Mouse (Mus musculus) neural tube, embryonic 10.5 days (tissue): ENCODE measurements at regions not wholly inside any gene's neighbourhood (a gene's known extent, or its start where the extent isn't known, plus 50 kb on each side); places are given as distances from the start of the nearest gene placed in this dataset.
"Not testable (repeated sequence)": the region's sequence is repeated elsewhere in the genome, so short reads cannot be mapped to it uniquely, and the experiment has no call there.

Experiments
- DNase-seq: peaks from one replicate; pipeline ENCODE4 v3.0.0-alpha.2; 2017; ENCODE audit warnings: low spot score; ENCODE audit errors: extremely low spot score

DNA sequence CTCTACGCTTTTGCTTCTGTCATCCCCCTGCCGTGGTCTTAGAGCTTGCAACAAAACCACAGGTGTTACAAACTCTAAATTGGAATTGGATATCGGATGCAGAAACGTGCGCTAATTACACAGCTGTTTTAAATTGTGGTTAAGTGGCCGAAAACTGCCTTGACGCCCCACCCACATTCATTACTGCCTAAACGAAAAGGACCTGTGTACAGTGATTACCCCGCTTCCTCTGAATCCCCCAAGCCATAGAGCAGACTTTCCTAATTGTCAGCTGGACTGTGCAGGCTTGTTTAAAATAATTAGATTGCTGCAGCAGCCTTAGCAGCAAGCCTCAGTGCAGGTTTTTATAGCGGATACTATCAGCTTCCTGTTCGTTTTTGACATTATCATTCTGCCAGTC, 94.7 kb downstream of the Cxxc4 start:
- no peak for DNase-seq

DNA sequence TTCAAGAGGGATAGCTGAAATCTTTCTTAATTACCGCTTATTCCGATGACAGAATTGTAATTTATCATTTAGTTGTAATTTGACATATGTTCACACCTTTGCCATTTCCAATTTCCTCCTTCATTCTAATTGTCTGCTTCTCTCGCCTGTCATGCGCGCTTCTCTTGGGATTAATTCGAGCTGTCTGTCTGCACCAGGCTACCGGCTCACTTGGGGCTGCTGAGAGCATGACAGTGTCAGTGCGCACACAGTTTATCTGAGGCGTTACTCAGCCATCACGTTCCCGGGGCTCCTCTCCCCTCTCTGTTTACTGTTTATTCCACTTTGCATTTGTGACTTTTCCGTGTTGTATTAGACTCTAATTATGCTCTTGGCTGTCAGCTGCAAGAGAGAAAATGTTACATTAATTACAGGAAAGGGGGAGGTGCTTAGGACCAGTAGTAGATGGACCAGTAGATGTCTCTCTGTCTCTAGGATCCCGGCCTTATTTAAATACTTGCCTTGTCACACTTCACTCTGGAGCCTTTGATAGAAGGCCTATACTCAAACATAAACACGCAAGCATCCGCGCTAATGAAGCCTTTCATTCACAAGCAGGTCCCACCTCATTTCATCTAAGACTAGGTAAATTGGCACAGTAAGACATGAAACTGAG, 95.3 kb downstream of the Cxxc4 start:
- no peak for DNase-seq

DNA sequence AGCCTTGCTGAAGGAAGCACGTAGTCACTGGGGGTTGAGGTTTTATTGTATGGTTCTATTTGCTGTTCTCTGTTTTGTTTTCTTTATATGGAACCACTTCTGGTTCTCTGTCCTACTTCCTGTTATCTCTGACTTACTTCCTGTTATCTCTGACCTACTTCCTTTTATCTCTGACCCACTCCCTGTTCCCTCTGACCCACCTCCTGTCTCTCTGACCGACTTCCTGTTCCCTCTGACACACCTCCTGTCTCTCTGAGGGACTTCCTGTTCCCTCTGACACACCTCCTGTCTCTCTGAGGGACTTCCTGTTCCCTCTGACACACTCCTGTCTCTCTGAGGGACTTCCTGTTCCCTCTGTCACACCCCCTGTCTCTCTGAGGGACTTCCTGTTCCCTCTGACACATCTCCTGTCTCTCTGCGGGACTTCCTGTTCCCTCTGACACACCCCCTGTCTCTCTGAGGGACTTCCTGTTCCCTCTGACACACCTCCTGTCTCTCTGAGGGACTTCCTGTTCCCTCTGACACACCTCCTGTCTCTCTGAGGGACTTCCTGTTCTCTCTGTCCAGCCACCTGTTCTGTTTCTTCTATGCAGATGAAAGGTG, 102.9 kb downstream of the Cxxc4 start:
- DNase-seq, result not testable (repeated sequence)

DNA sequence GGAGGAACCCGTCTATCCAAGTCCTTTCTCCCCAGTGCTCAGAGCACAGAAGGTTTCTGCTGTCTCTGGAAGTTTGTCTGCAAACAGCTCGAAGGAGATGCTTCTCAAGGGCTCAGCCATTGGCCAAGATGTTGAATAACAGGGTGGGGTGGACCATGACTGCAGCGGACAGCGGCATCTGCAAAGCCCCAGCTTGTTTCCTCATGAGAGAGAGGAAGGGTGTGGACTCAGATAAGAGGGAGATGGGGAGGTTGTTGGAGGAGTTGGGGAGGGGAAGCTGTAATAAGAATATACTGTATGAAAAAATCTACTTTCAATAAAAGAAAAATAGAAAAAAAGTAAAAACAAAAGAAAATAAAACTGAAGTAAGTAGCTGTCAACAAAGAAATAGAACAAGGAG, 129.7 kb downstream of the Cxxc4 start:
- DNase-seq, result no peak

DNA sequence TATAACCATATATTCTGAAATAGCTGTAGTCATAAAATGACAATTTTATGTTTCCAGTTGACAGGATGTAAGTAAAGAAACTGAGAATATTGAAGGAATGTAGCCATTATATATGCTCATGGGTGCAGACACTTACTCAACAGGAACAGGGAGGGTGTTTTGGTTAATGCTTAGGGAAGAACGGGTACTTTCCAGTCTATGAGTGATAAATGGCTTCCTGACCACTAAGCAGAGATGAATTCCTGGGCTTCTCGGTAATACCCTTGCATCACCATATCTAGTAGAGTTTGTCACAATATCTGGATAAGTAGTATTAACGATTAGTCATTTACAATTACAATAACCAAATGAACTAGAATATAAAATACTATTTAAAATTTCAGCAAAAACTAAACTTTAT, 130.5 kb downstream of the Cxxc4 start:
- no peak for DNase-seq

DNA sequence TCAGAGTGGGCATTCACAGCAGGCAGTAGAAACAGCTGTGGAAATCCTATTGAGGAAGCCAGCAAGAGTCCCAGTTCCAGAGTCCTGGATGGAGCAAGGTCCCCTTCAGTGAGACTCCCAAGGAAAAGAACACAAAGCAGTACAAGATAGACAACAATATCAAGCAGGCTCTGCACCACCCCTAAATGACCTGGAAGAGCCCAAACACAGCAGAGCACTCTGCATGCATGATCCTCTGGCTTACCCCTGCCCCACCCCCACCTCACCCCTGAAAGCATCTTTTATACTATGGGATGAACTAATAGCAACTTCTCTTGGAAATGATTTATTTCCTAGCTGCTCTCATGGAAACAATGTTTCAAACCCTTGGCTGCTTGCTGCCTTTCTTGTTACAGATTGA, 132.3 kb downstream of the Cxxc4 start:
- DNase-seq, result no peak

DNA sequence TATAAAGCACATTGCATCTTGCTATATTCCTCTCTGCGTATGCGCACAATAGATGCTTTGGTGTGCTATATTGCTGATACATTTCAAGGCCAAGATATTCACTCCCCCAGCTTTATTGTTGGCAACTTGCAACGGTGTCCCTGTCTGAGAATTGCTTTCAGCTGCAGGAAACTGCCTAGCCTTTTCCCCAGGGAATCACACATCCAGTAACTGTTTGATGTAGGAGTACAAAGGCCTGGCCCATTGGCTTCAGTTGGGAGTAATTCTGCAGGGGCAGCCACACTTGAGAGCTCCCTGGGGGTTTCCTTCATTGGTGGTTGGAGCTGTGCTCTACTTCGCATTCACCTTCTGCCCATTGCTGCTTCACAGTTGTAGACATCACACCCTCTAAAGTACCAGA, 132.8 kb downstream of the Cxxc4 start:
- peak; percentile 16 for DNase-seq

DNA sequence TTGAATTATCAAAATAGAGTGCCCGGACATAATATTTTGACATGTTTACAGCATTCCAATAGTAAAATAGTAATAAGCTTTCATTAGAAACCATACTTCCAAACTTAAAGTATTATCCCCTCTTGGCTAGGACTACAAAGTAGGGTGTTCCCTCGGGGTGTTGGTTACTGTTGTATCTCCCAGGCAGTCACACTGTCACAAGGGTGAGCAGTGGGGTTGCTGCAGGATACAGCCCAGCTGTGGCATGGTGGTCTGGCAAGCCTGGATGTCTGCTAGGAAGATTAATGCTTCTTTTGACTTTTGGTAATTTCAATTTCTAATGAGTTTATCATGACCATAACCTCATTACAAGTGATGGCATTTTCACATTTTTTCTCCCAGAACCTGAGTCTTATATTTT, 143.3 kb downstream of the Cxxc4 start:
- no peak for DNase-seq

DNA sequence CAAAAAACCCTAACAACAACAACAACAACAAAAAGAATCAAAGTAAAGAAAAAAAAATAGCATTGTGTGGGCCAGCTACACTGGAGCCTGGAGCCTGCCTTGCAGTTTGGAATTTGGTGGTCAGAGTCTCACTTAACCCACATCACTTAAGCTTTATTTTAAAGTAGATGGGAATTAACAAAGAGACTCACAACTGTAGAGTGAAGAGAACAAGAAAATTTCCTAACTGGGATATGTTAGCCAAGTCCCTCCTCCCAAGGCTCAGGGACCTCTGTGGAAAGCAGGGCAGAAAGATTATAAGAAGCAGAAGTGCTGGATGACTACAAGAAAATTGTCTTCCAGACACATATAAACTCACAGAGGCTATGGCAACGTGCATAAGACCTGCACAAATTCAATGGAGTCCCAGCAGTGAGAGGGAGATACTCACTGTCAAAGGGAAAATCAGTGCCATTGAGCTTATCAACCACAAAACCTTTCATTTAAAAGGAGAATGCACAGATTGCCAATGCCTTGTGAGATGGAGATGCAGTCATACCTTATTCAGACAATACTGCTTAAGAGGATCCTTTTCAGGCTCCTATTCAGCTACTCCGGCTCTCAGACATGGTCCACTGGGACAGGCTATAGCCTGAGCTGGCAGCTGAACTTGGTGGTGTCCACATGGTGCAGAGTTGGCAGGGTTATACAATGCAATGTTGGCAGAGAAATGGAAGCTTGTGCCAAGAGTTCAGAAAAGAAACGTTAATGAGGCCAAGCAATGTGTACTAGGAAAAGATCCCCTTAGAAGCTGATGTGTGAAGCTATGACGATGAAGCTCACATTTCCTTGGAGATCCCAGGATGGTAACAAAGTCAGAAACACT, 154.4 kb downstream of the Cxxc4 start:
- no peak for DNase-seq

DNA sequence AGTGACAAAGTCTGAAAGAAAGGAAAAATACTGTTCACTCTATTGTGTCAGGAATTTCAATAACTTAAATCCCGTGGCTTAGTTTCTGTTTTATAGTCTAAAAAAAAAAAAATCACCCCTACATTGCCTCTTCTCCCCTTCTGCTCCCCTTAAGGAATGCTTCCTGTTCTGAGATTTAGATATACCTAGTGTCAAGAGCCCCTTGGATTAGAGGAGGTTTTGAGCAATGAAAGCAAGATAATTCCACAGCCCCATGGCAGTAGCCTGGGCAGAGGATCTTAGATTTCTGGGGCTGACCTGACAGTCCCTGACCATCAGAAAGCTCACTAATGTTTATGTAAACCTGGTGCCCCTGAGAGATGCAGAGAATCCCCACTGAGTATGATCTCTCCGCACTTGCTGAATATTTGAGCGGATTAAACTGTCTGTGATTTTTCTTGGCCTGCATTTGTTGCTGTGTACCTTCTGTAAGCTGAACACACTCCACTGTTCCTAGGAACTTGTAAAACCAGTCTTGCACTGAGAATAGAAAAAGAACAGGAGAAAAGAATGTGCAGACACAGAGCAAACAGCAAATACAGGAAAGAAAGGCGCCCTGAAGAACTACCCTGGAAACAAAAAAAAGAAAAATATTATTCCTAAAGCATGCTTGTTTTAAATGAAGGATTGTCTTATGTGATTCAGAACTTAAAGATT, 164.3 kb downstream of the Cxxc4 start:
- no peak for DNase-seq

DNA sequence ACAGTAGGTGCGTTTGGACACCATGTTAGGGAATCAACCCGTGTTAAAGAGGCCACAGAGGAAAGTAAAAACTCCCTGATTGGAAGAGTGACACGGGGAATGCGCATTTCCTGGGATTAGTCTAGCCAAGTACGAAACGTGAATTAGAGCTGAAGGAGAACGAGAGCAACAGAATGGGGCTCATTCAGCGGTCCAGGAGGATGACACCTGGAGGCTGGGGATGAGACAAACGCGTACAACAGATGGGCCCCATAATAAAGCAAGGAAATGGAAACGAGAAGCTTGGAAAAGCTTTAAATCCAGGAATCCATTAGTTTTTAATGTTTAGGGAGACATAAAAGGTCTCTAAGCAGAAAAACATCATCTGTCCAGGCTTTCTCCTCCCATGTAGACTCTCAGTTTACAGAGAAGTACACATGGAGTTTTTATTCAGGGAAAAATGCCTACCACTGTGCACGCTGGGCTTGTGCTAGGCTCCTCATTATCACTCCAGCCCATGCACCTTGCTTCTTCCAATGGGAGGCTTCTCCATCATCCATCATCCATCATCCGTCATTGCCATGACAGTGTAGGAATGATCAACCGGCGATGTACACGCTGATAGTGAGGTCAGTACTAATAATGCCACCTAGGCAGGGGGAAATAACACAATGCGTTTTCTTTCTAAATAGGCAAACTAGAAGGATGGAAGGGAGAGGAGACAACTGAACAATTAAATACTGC, 179.5 kb downstream of the Cxxc4 start:
- DNase-seq, result no peak

DNA sequence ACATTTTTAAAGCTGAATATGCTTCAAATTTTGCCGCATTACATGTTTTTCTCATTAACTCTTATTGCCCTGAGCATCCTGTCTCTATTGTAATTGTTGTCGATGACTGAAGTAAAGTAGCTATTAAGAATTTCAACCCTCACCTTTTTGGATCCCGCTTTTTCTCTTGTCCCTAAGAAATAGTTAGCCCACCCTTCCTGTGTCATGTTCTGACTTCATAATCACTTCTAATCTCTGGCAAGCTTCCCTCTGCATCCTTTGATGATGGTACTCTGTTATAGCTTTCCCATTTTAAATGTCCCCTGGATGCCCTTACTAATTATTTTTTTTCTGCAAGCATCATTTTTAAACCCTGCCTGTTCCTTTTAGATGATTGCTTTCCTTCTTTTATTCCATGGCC, 191.3 kb downstream of the Cxxc4 start:
- DNase-seq, result no peak

DNA sequence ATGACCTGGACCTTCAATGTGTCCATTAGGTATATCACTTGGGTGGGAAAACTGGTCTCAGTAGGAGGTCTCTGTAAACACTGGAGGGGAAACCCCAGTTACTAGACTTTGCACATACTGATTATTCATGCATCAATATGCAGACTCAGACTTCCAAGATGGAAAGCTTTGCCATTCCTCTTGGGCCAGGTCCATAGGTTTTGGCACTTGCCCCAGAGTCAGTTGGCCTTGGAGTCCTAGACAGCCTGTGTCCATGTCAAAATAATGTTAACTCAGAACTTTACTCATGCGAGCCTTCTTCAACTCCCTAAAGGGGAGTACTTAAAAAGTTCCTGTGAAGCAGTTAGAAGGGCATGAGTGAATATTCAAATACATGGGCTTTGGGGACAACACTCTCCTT, 230.3 kb downstream of the Cxxc4 start:
- no peak for DNase-seq

DNA sequence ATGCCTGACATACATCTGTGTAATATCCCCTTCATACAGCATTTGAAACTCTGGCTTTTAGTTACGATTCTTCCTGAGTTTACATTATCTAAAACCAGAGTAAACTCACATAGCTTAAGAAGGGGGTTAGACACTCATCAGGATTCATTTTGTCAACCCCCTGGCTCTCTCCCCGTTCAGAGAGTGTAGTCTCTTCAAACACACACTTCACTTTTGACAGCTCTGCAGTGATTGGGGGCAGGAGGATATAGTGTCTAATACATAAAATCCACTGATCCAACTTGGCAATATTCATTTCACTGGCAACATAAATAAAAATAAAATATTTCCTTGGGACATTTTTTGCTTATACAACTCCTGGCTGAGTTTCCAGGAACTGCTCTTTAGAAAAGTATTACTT, 251.0 kb downstream of the Cxxc4 start:
- no peak for DNase-seq

DNA sequence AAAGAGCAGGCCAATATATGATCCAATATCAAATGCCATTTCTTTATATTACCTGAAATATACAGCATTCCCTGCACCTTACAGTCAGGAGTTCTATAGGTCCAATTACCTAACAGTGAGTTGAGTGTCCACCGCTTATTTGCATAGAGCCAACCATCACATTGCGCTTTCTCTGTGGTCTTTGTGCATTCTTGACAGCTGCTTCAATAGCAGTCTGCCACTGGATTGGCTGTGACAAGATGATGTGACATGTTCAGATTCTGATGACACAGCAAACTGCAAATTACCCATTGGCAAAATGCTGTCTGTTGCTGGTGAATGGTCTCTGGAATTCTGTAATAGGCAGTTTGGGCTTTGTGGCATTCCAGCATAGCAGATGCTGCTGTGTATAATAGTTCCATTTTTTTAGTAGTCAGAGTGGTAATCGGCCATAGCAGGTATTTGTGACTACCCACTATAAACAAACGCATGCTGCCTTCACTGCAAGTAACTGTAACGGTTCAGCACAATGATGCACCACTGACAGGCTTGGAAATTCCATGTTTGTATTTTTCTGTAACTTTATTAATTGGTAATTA, 253.8 kb downstream of the Cxxc4 start:
- no peak for DNase-seq

DNA sequence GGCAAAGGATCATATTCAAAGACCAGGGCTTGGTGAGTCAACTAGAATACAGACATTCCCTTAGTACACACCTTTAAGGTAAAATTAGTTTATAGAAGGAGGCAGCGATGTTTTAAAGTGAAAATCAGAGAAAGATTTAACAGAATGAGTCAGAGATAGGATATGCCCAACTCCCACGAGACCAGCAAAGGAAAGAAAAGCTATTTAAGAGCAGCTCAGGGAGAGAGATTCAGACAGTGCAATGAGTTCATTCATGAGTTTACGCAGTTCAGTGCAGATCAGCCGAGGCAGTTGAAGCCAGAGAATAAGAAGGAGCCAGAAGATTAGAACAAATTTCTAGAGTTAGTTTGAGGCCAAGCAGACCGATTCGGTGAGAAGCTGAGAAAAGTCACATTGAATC, 273.4 kb downstream of the Cxxc4 start:
- DNase-seq, result no peak

DNA sequence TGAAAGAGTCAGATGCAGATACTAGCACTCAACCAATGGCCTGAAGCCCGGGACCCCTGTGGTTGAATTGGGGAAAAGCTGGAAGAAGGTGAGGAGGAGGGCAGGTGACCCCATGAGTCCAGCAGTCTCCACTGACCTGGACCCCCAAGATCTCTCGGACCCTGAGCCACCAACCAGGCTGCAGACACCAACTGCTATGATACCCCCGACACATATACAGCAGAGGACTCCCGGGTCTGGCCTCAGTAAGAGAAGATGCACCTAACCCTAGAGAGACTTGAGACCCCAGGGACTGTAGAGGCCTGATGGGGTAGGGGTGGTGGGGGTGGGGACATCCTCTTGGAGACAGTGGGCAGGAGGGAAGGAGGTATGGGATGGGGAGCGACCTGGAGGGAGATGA, 289.5 kb downstream of the Cxxc4 start:
- no peak for DNase-seq

DNA sequence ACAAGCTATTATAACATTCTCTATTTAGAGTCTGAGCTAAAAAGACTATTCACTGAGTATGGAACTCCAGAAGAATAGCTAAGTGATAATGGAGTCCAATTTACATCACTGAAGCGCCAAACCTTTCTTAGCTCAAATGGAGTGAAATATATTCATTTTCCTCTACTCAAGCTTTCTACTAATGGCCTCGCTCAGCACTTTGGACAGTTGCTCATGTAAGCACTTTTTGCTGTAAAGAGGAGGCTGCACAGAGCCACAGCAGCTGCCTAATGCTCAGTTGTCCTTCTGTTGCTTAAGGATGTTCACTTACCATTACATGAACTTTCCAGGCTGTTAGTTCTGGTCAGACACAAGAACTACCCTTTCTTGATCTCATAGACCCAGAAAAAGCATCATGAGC, 268.7 kb upstream of the Tacr3 start:
- no peak for DNase-seq

DNA sequence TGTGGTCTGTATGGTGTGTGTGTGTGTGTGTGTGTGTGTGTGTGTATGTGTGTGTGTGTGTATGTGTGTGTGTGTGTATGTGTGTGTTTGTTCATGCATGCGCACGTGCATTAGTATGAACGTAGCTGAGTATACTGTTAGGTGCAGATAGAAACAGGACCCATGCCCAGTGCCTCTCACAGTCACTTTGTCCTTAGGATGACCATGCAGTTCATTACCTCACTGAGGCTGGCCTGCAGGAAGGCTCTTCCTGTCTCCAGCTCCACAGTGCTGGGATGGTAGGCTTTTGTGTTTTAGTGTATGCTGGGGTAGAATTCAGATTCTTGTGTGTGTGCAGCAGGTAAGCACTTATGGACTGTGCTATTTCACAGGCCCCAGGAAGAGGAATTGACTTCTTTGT, 250.0 kb upstream of the Tacr3 start:
- no peak for DNase-seq

DNA sequence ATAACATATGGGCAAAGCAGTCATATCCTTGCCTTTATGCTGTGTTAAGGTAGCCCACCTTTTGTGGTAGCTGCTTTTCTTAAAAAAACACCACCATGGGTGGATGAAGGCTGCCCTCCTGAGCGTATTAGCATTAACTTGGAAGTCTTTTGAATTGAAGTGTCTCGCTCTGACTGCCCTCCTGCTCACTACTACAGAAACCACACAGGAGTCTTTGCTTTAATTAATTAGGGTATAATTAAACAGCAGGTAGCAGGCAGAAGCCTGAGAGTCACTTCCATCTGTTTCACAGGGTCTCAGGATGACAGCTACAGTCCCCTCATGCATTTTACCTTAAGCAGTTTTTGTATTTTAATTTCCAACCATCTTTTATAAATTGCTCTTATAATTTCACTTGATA, 240.2 kb upstream of the Tacr3 start:
- no peak for DNase-seq

DNA sequence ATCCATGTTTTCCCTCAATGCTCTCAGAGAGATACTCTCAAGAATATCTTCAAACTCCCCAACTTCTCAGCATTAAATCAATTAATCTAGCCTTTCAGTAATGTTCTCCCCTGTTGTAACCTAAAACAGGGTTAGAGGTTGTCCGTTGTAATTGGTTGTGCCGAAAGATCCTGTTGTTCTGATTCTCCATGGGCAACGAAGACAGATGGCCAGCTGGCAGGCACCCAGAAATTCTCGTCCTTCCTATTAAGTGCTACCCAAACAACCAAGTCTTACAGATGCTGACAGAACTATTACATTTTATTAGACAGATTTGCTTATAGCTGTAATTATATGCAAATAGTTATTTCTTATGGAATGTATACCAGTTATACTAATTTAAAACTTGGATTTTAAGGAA, 225.9 kb upstream of the Tacr3 start:
- DNase-seq, result no peak
